Mouse (Mus musculus) stomach, postnatal 0 days (tissue): ENCODE measurements around the gene Fank1. TPM values are rescaled to one million over a fixed set of nuclear protein-coding genes. Genes with fewer than 3 reads are reported as not detected.

Experiments used
- ATAC-seq: fragments of 200-750 bp; cut with Nextera tagmentation; 2 replicates; pipeline ENCODE4 v1.8.0; 2017; ENCODE audit not compliant: low FRiP score, low TSS enrichment
- DNase-seq: peaks from one replicate; pipeline ENCODE4 v3.0.0-alpha.2; 2016; ENCODE audit warnings: low spot score
- H3K27ac ChIP-seq: fragments of 300-500 bp; sonication (generic); replicated peaks from 2 replicates; pipeline ENCODE4 v1.5.1; 2014; ENCODE audit warnings: mild to moderate bottlenecking, control low read depth
- H3K27me3 ChIP-seq: fragments of 300-500 bp; sonication (generic); 2 replicates; pipeline ENCODE4 v1.6.1; 2014; ENCODE audit warnings: low read length; ENCODE audit not compliant: control insufficient read depth, insufficient read depth
- H3K36me3 ChIP-seq: fragments of 300-500 bp; sonication (generic); 2 replicates; pipeline ENCODE4 v1.6.1; 2014; ENCODE audit warnings: low read length, mixed read lengths; ENCODE audit not compliant: control insufficient read depth, insufficient read depth
- H3K4me1 ChIP-seq: fragments of 300-500 bp; sonication (generic); replicated peaks from 2 replicates; pipeline ENCODE4 v1.6.1; 2014; ENCODE audit warnings: antibody characterized with exemption; ENCODE audit not compliant: control insufficient read depth, insufficient read depth
- H3K4me2 ChIP-seq: fragments of 300-500 bp; sonication (generic); replicated peaks from 2 replicates; pipeline ENCODE4 v1.6.1; 2014; ENCODE audit warnings: low read depth, mild to moderate bottlenecking, control low read depth, moderate library complexity
- H3K4me3 ChIP-seq: fragments of 300-500 bp; sonication (generic); 2 replicates; pipeline ENCODE4 v1.5.1; 2014; ENCODE audit warnings: low read depth, low read length, control low read depth
- H3K9ac ChIP-seq: fragments of 300-500 bp; sonication (generic); 2 replicates; pipeline ENCODE4 v1.6.1; 2014; ENCODE audit warnings: mild to moderate bottlenecking, low read length, control low read depth, mixed read lengths
- H3K9me3 ChIP-seq: fragments of 300-500 bp; sonication (generic); 2 replicates; pipeline ENCODE4 v1.6.1; 2016; ENCODE audit warnings: low read length; ENCODE audit not compliant: control insufficient read depth
- CTCF ChIP-seq: IDR thresholded peaks from 2 replicates; pipeline ENCODE4 v1.5.1; 2016; ENCODE audit warnings: antibody characterized with exemption, low read depth, mild to moderate bottlenecking, moderate library complexity
- EP300 ChIP-seq: optimal IDR thresholded peaks from 2 replicates; pipeline ENCODE3; 2016; ENCODE audit warnings: antibody characterized with exemption
- WGBS: fragments of 180-500 bp; shearing (Covaris S2); extraction: QIAGEN DNeasy Blood & Tissue Kit; methylation state at CpG from one replicate; pipeline ENCODE4 v1.1.7; 2014; 5-methylcytosine and 5-hydroxymethylcytosine counted together
- polyA plus RNA-seq: library from polyadenylated mRNA; unstranded; fragments of >200 nt; fragmentation: Nextera tagmentation; extraction: Ambion mirVana; gene quantifications from 2 replicates; pipeline ENCODE4 v1.2.1, GENCODE M21; 2015

The Fank1 gene
- polyA plus RNA-seq, 1 experiment from 2014 or later: 0.34 TPM

GRCm38 (mm10) chr7:133925771-133926170, 149.1 kb downstream of the Fank1 start:
- no peaks in the 10 kb centered on the region for H3K36me3 ChIP-seq
- H3K9me3 ChIP-seq: no peaks in the 10 kb centered on the region
- 51% methylated on average over 2 of the region's 2 CpGs for WGBS
- ATAC-seq: no peak
- no peak for TF ChIP-seq CTCF
- TF ChIP-seq EP300: no peak
- no peak overlapping the region for H3K4me2 ChIP-seq
- no peak overlapping the region for H3K27ac ChIP-seq
- H3K27me3 ChIP-seq: no peaks in the 10 kb centered on the region
- H3K4me3 ChIP-seq: no peak overlapping the region
- H3K9ac ChIP-seq: no peak overlapping the region
- no peaks in the 10 kb centered on the region for H3K4me1 ChIP-seq
- DNase-seq: no peak

GRCm38 (mm10) chr7:133928981-133929380, 152.3 kb downstream of the Fank1 start:
- no peak overlapping the region for H3K4me2 ChIP-seq
- TF ChIP-seq EP300: no peak
- no peaks in the 10 kb centered on the region for H3K36me3 ChIP-seq
- WGBS: 86% methylated on average over 3 of the region's 3 CpGs
- H3K4me1 ChIP-seq: no peaks in the 10 kb centered on the region
- no peak for ATAC-seq
- H3K9ac ChIP-seq: no peak overlapping the region
- no peaks in the 10 kb centered on the region for H3K27me3 ChIP-seq
- H3K9me3 ChIP-seq: no peaks in the 10 kb centered on the region
- no peak for DNase-seq
- no peak overlapping the region for H3K27ac ChIP-seq
- H3K4me3 ChIP-seq: no peak overlapping the region

Other genes starting within 250 kb of the Fank1 start
- not detected in 2 replicates for gene Tex36, start 174.7 kb upstream of the Fank1 start, polyA plus RNA-seq
- 7.2 and 7.6 TPM in 2 replicates for gene Edrf1, start 139.3 kb upstream of the Fank1 start, polyA plus RNA-seq
- gene Mmp21, start 96.8 kb upstream of the Fank1 start, polyA plus RNA-seq: 0.06 TPM in 1 of 2 replicates, not detected in the other
- gene Bccip, start 67.5 kb upstream of the Fank1 start, polyA plus RNA-seq: 100 and 105 TPM in 2 replicates
- 13.3 and 13.9 TPM in 2 replicates for gene Uros, start 66.8 kb upstream of the Fank1 start, polyA plus RNA-seq
- 57.6 and 59.8 TPM in 2 replicates for gene Dhx32, start 5.9 kb downstream of the Fank1 start, polyA plus RNA-seq